Mouse (Mus musculus): Measurements from ENCODE around the gene Pif1. TPM values are rescaled to one million over a fixed set of nuclear protein-coding genes. Genes with fewer than 3 reads are reported as not detected.

Gene Pif1
- total RNA-seq (2021), result not detected
- long read RNA-seq, experiment 1, partial matches to known transcripts, result 0 of 1 reads
- long read RNA-seq, experiment 1, other reads (novel, unspliced or antisense), result 1 of 1 reads
- long read RNA-seq, experiment 2, result 0 reads

DNA sequence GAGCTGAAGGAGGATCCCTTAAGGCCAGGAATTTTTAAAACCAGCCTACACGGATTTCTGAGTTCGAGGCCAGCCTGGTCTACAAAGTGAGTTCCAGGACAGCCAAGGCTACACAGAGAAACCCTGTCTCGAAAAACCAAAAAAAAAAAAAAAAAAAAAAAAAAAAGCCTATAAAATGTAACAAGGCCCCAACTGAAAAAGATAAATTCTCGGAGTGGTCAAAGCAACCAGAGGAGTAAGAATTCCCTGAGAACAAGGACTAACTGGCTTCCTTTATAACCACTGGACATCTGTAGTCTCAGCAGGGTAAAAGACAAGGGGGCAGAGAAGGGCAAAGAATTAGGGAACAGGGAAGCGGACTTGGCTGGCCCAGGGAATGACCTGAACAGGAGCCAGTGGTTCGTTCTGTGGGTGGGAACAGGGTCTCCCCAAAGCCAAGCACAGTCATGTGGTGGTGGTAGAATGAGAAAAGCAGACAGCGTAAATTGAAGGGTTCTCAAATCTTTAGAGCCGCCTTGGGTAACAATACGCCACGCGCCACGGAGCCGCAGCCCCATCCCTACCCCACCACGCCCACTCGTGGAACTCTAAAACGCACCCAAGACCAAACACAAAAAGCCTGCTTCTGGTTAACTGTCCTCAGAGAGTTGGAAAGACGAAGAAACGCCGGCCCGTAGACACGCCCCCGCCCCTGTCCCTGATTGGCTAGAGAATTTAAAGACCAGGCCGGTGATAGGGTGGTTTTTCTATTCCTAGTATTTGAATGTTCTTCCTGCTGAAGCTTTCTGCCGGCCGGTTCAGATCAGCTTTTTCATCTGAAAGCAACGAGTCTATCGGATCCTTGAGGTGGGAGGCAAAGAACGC is at the start of gene Pif1:
Gene Pif1, plus strand, starts transcription at position 755 of the 864 bp plus-strand sequence.
- DNase-seq (ENCODE audit: low spot score in 2 of 2), result peak; percentile 67 to 71

DNA sequence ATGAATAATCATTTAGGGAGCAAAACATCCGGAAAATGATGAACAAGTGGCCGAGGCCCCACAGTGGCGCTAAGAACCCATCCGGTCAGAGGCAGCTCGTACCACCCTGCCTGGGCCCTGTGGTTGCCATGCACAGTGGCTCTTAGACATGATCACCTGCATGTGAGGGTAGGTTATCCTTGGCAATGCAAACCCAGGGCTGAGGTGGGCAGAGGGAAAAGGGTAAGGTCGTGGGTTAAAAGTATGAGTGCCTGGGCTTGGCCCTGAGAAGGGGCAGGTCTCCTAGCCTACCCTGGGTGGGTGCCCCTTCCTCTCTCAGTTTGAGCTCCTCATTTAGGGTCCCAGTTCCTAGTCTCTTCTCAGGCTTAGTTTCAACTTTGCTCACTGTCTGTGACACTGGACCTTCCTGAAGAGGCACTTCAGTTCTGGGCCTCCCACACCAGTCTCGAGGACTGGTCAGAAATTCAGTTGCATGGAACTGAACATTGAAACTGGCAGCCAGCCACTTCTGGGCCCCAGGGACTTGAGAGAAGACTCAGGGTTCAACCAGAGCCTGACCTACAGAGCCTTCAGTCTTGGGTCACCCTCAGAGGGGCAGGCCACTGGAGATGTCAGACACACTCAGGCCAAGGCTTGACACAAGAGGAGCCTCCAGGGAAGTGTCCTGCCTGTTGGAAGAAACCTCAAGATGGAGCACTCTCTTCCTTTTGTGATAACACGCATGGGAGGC is 48.9 kb upstream of the Pif1 start:
- no peak for DNase-seq (ENCODE audit: low spot score in 2 of 2)

DNA sequence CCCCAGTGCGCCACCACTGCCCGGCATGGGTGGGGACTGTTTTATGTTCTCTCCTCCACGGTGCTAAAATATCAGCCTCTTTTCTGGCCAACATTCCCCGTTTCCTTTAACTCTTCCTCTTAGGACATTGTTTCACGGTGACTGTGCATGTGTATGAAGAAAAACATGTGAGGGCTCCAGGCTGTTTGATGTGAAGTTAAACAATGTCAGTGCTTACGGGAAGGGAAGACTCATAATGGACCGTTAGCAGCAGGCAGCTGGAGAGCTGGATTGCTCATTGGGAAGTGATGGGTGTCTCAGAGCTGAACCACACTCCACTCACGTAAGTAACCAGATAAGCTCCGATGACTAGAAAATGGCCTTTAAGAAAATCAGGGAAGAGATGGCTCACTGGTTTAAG is 47.3 kb upstream of the Pif1 start:
- no peak for DNase-seq (ENCODE audit: low spot score in 2 of 2)

DNA sequence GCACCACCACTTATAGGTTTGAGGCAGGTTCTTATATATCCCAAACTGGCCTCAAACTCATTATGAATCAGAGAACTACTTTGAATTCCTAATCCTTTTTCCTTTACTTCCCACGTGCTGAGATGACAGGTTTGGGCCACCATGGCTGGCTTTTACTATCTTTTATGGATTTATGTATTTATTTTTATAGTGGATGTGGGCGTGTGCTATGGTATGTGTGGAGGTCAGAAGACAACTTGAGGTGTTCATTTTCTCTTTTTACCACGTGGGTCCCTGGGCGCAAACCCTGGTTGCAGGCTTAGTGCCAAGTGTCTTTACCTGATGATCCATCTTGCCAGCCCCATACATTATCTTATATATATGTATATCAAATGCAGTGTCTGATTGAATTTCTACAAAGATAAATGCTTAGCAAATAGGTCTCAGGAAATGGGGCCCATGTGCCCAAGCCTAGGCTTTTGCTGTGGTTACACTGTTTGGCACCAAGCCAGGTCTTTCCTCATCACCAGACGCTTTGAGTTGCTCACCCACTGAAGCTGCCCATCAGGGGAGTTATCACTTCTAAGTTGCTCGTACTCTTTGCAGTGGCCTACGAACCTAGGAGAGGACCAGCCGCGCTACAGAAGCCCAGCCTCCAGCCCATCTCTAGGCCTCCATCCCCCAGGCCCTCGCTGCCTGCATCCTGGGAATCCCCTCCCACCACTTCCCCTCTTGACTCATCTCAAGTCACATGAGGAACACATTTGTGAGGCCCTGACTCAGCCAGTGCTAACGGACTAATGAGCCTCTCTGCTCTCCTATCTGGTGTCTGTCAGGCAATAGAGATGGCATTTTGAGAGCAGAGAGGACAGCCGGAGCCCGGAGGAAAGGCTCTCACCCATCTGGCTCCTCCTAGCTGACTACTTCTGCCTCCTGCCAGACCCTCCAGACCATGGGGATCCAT is 45.6 kb upstream of the Pif1 start:
- peak; percentile 57 to 65 for DNase-seq (ENCODE audit: low spot score in 2 of 2)

DNA sequence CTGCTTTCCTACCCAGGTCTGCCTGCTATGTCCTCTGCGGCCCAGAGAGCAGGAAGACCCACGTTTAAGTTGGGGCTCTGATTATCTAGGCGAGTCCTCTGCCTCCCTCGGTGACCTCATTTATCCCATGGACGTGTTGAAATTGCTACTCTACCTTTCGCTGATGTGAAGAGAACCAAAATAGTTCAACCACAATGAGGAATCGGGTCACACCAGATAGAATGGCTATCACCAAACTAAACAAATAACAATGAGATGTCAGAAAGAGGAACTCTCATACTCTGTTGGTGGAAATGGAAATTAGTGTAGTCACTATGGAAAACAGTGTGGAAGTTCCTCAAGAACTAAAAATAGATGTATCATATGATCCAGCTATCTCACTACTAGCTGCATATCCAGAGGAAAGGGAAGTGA is 44.8 kb upstream of the Pif1 start:
- no peak for DNase-seq (ENCODE audit: low spot score in 2 of 2)

DNA sequence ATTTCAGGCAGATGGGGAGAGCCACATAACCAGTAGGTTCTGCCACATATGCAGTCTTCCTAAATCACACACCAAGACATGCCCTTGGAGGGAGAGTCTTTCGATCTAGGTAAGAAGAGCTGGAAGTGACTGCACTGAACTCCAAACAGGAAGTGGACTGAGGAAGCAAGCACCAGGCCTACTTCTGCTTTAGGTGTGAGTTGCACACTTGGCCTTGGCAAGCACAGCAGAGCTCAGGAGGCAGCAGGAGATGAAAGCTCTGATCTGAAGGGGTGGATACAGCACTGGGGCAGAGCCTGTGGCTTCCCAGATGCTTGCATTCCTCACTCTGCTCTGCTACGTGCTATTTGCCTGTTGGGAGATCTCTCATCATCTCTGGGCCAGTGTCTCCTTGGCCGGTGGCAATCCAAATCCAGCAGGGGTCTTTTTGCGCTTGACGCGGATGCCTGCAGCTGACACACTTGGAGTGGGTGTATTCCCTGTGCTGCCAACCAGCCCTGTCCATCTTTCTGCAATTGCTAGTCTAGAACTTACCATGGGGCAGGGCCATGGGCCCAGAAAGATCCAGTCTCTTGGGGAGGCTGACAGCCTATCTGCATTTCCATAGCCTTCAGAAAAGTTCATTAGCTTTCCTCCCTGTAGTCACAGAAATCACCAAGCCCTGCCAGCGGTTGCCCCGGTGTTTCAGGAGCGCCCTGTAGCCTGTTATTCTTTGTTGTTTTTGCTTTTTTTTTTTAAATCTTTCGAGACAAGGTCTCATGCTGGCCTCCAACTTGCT is 41.1 kb upstream of the Pif1 start:
- peak in 1 of 2 experiments; percentile 29 for DNase-seq (ENCODE audit: low spot score in 2 of 2)

DNA sequence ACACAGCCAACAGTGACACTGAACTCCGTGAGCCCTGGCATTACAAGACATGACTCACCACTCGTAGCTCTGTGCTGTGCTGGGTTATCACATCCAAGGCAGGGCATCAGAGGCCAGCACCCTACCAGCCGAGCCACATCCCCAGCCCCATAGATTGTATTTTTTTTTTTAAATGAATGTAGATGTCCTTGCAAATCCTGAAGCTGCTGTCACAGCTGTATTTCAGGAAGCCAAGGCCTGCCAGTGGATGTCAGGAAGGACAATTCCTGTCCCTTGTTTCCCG is 40.6 kb upstream of the Pif1 start:
- DNase-seq (ENCODE audit: low spot score in 2 of 2), result peak in 1 of 2 experiments; percentile 43

DNA sequence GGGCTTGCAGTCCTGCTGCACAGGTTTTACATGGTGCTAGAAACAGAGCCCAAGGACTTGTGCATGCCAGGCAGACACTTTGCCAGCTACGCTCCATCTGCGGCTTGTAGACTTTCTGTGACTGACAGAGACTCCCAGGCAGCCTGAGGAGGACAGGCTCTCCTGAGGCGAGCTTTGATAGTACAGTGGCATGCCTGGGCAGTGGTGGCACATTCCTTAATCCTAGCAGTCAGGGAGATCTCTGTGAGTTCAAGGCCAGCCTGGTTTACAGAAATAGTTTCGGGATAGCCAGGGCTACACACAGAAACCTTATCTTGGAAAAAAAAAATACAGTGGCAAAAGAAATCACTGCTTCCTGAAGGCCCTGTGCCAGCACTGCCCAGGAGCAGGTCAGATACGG is 39.8 kb upstream of the Pif1 start:
- peak in 1 of 2 experiments; percentile 44 for DNase-seq (ENCODE audit: low spot score in 2 of 2)

DNA sequence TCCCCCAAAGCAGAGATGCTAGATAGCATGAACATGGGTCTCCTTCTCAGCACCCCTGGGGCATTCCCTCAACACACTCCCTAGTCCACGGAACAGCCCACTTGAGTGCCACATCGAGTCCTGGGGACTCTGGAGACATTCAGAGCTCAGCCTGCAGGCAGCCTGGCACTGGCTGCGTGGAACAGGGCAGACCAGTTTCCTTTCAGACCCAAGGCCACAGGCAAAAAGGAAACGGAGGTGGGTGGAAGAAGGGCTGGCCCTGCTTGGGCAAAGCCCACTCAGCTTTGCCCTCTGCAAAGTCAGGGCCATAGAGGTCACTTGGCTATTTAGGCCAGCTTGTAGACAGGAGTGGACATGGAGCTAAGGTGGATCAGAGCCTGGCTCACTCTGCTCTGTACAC is 39.1 kb upstream of the Pif1 start:
- DNase-seq (ENCODE audit: low spot score in 2 of 2), result no peak

DNA sequence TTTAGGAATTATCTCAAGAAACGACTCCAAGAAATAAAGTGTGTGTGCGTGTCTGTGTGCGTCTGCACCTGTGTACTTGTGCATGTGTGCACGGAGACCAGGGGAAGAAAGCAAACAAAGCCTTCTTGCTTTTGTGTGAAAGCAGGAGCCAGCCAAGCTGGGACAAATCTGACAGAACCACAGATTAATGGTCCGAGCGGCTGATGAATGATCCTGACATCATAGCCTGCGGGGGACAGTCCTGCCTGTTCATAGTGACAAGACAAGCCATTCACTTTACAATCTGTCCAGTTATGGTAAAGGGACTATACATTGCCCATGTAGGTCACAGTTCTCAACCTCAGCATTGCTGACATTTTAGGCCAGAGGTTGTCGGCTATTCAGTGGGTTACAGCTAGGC is 38.6 kb upstream of the Pif1 start:
- no peak for DNase-seq (ENCODE audit: low spot score in 2 of 2)

DNA sequence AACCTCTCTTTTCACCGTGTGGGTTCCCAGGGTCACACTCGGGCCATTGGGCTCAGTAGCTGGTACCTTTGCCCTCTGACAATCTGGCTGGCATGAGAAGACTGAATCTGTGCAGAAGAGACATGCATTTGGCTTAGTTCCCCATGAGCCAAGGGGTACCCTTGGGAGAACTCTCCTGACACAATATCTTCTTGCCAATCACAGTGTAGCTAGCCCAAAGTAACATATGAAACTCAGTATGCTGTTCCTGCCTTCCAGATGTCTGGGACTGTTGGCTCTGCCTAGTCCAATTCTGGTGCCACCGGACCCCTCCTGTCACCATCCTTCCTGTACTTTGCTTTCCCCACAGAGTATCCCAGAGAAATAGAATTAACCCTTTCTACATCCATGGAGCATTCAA is 37.8 kb upstream of the Pif1 start:
- no peak for DNase-seq (ENCODE audit: low spot score in 2 of 2)

DNA sequence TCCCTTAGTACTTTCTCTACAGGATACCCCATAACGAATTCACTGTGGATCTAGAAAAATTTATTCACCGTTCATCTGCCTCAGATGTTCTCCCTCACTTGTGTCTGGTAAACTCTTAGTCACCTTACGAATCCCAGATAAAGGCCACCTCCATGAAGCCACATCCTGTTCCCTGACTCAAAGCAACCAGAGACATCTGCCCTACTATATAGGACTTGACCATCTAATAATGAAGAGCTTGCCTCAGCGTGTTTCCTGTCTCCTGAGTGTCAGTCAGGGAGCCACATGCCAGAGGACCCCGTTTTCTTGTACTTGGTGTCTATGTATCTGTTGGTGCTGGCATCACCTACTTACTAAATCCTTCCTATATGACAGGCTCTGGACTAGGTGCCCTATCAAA is 37.3 kb upstream of the Pif1 start:
- no peak for DNase-seq (ENCODE audit: low spot score in 2 of 2)

DNA sequence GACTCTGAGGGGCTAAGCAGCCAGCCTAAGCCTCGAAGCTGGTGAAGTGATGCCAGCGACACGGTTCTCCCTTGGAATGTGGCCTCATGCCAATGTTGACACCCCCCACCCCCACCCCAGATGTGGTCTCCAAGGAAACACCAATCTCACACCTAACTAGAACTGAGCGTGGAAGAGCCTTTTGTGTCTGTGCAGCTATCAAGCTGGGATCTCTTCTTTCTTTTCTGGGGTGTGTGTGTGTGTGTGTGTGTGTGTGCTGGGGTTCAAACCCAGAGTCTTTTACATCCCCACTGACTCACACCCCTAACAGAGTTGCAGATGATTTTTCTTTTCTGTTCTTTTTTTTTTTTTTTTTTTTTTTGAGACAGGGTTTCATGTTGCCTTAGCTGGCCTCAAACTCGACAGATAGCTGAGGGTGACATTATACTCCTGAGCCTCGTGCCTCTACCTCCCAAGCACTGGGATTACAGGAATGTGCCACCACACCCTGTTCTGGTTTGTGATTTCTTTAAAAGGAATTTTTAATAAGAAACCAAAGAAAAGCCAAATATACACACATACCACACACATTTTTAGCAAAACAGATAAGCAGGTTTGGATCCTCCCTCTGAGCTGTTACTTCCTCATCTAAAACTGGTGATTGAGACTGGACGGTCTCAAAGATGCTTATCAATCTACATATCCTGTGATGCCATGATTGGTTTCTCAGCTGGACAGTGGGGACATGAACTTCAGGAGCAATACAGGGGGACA is 36.7 kb upstream of the Pif1 start:
- no peak for DNase-seq (ENCODE audit: low spot score in 2 of 2)

DNA sequence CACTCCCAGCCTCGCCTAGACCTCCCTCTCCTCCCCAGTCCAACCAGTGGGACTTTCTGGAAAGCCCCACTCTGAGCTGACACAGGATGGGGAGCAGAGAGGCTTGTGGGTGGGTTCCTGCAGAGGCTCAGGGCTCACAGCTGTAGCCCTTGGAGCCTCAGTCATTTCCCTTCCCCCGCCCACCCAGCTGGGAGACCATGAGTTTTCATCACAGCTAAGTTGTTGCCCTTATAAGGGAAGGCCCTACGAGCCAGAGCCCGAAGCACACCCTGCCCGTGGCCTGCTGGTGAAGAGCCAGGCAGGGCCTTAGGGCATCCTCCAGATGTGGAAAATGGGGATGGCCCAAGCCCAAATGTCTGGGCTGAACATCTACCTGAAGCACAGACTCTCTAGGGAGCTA is 35.9 kb upstream of the Pif1 start:
- peak; percentile 26 to 60 for DNase-seq (ENCODE audit: low spot score in 2 of 2)

DNA sequence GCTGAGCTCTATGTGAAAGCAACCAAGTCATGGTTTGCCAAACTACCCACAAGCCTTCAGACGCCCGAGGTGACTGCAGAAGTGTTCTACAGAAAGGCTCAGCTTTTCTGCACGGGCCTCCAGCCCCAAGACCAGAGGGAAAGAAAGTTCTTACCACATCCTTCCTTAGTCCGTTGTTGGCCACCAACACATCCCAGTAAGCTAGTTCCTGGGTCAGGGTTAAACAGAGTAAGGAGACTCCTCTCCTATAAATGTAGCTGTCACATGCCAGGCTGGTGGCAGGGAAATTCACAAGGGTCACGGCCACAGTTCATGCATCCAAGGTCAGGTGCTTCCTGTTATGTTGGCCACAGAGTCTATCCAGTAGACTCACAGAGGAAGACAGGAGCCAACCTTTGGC is 34.8 kb upstream of the Pif1 start:
- DNase-seq (ENCODE audit: low spot score in 2 of 2), result peak in 1 of 2 experiments; percentile 38

DNA sequence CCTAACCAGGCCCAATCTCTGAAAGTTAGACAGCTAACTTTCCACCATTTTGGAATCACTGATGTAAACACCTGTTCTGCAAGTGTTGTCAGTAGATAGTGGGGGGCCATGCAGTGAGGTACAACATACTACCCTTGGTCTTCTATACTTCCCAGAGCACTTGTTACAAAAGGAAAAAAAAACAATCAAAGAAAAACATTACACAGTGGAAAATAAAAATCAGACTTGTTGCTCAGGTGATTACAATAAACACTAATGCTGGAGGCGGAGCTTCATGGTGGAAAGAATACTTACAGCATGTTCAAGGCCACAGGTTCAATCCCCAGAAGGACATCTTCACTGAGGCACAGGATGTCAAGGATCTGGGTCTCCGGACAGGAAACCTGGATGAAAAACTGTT is 34.2 kb upstream of the Pif1 start:
- no peak for DNase-seq (ENCODE audit: low spot score in 2 of 2)

DNA sequence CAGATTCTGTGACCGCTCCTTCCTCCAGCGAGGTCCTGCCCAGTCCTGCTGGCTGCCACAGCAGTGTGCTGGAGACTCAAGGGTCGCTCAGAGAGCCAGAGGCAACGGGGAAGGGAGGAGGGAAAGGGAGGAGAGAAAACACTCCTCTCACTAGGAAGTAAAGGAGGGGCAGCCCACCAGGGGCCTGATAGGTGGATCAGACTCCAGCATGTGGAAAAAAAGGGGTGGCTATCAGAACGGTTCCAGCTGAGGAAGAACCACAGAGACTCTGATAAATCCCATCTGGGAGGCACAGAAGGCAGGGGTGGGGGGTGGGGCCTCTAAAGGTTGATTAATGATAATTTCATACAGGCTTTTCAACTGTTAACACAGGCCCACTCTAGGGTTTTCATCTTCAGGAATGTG is 32.0 kb upstream of the Pif1 start:
- no peak for DNase-seq (ENCODE audit: low spot score in 2 of 2)

DNA sequence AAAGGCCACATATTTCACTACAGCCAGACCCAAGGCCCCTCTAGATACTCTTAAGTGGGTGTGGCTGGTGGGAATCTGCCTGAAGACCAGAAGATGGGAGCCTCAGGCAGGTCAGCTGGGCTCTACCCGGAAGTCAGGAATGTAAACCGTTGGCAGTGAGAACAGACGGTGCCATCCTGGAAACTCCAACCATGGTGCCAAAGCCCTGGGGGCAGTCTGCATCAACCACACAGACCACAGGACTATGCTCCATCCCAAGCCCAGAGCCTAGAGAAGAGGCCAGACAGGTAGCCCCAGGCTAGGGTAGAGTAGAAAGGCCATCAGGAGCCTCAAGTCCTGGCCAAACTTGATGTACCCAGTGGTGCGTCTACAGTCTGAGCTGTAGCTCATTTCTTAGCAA is 31.3 kb upstream of the Pif1 start:
- no peak for DNase-seq (ENCODE audit: low spot score in 2 of 2)

DNA sequence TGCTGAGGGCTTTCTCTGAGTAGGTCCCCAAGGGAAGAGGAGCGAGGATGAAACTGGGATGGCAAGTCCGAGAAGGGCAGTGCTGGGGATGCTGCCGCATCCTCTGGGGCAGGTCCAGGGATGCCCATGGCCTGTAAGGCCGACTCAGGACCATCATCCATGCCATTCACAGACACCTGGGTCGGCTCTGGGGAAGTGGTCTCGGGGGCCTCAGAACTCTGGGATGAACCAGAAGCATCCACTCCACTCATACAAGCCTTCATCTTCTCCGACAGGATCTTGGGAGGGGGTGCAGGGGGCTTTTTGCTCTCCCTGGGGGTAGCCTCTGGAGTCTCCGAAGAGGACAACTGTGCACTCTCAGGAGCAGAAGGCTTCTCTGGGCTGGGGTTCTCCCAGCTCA is 30.6 kb upstream of the Pif1 start:
- no peak for DNase-seq (ENCODE audit: low spot score in 2 of 2)

DNA sequence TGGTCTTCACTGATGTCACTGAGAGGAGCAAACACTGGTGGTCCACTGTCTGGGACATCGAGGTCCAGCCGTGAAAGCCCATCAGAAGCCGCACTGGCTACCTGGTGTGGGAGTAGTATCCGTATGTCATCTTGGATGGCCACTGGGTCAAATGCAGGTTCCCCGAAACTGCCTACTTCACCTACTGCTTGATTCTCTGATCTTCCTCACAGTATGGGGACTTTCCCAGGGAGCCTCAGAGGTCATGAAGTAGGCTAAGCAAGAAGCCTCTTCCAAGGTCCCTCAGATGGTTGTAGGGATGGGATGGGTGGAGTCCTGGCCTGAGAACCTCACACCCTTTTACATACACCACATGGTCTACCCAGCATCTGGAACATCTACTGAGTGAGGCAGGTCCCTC is 30.0 kb upstream of the Pif1 start:
- DNase-seq (ENCODE audit: low spot score in 2 of 2), result no peak

All from adrenal gland, adult 18-20 months (tissue).